Mouse (Mus musculus): ENCODE results near the gene Znrf1.

The Znrf1 gene

GRCm38 (mm10) chr8:111563687-111564086 lies 27.8 kb downstream of the Znrf1 start:
- in situ Hi-C loops (cut with MboI; ENCODE audit: unreplicated experiment in 2 of 2) = no loop called here

GRCm38 (mm10) chr8:111564093-111564492 lies 28.2 kb downstream of the Znrf1 start:
- in situ Hi-C loops (cut with MboI; ENCODE audit: unreplicated experiment in 2 of 2) = no loop called here

GRCm38 (mm10) chr8:111565784-111566191 lies 29.9 kb downstream of the Znrf1 start:
- in situ Hi-C loops (cut with MboI; ENCODE audit: unreplicated experiment in 2 of 2) = no loop called here

- in situ Hi-C loops (cut with MboI; ENCODE audit: unreplicated experiment in 2 of 2) = no loop called here
Observed at GRCm38 (mm10) chr8:111566326-111566725, 30.4 kb downstream of the Znrf1 start.

- in situ Hi-C loops (cut with MboI; ENCODE audit: unreplicated experiment in 2 of 2) = no loop called here
Observed at GRCm38 (mm10) chr8:111567571-111567970, 31.7 kb downstream of the Znrf1 start.

- in situ Hi-C loops (cut with MboI; ENCODE audit: unreplicated experiment in 2 of 2) = no loop called here
Observed at GRCm38 (mm10) chr8:111568029-111568428, 32.1 kb downstream of the Znrf1 start.

GRCm38 (mm10) chr8:111569926-111570325 lies 34.0 kb downstream of the Znrf1 start:
- in situ Hi-C loops (cut with MboI; ENCODE audit: unreplicated experiment in 2 of 2) = no loop called here

GRCm38 (mm10) chr8:111570432-111570831 lies 34.5 kb downstream of the Znrf1 start:
- in situ Hi-C loops (cut with MboI; ENCODE audit: unreplicated experiment in 2 of 2) = no loop called here

- in situ Hi-C loops (cut with MboI; ENCODE audit: unreplicated experiment in 2 of 2) = no loop called here
Observed at GRCm38 (mm10) chr8:111571661-111572060, 35.8 kb downstream of the Znrf1 start.

GRCm38 (mm10) chr8:111572431-111572830 lies 36.5 kb downstream of the Znrf1 start:
- in situ Hi-C loops (cut with MboI; ENCODE audit: unreplicated experiment in 2 of 2) = no loop called here

GRCm38 (mm10) chr8:111573583-111573982 lies 37.7 kb downstream of the Znrf1 start:
- in situ Hi-C loops (cut with MboI; ENCODE audit: unreplicated experiment in 2 of 2) = no loop called here

- in situ Hi-C loops (cut with MboI; ENCODE audit: unreplicated experiment in 2 of 2) = no loop called here
Observed at GRCm38 (mm10) chr8:111574016-111574415, 38.1 kb downstream of the Znrf1 start.

- in situ Hi-C loops (cut with MboI; ENCODE audit: unreplicated experiment in 2 of 2) = no loop called here
Observed at GRCm38 (mm10) chr8:111575492-111575891, 39.6 kb downstream of the Znrf1 start.

- in situ Hi-C loops (cut with MboI; ENCODE audit: unreplicated experiment in 2 of 2) = no loop called here
Observed at GRCm38 (mm10) chr8:111576501-111576900, 40.6 kb downstream of the Znrf1 start.

GRCm38 (mm10) chr8:111577880-111578533 lies 42.1 kb downstream of the Znrf1 start:
- in situ Hi-C loops (cut with MboI; ENCODE audit: unreplicated experiment in 2 of 2) = no loop called here

GRCm38 (mm10) chr8:111579318-111579717 lies 43.4 kb downstream of the Znrf1 start:
- in situ Hi-C loops (cut with MboI; ENCODE audit: unreplicated experiment in 2 of 2) = no loop called here

- in situ Hi-C loops (cut with MboI; ENCODE audit: unreplicated experiment in 2 of 2) = no loop called here
Observed at GRCm38 (mm10) chr8:111580306-111580705, 44.4 kb downstream of the Znrf1 start.

GRCm38 (mm10) chr8:111582386-111582785 lies 46.5 kb downstream of the Znrf1 start:
- in situ Hi-C loops (cut with MboI; ENCODE audit: unreplicated experiment in 2 of 2) = no loop called here

- in situ Hi-C loops (cut with MboI; ENCODE audit: unreplicated experiment in 2 of 2) = no loop called here
Observed at GRCm38 (mm10) chr8:111584946-111585345, 49.0 kb downstream of the Znrf1 start.

GRCm38 (mm10) chr8:111587545-111588094 lies 51.7 kb downstream of the Znrf1 start:
- in situ Hi-C loops (cut with MboI; ENCODE audit: unreplicated experiment in 2 of 2) = no loop called here

GRCm38 (mm10) chr8:111588336-111588735 lies 52.4 kb downstream of the Znrf1 start:
- in situ Hi-C loops (cut with MboI; ENCODE audit: unreplicated experiment in 2 of 2) = no loop called here

- in situ Hi-C loops (cut with MboI; ENCODE audit: unreplicated experiment in 2 of 2) = loop anchor here (10.0 kb wide), 1 partner anchor 55 kb away; the partner anchor contains the start of gene Znrf1 (in 2 of the 2)
Observed at GRCm38 (mm10) chr8:111590214-111590613, 54.3 kb downstream of the Znrf1 start.

All from v-Abl transformed pro-B cells (cell line).